Mouse (Mus musculus) brain, embryonic 14.5 days (tissue): Measurements from ENCODE around the gene Hoxd10. TPM values are rescaled to one million over a fixed set of nuclear protein-coding genes. Genes with fewer than 3 reads are reported as not detected.

ENCODE experiments used
- DNase-seq: peaks from one replicate; pipeline ENCODE4 v3.0.0-alpha.2; 2011; ENCODE audit warnings: low read depth
- CTCF ChIP-seq: fragments of 200-500 bp; IDR thresholded peaks from 2 replicates; pipeline ENCODE4 v1.5.1; 2012; ENCODE audit warnings: inconsistent platforms, mild to moderate bottlenecking, moderate library complexity, borderline replicate concordance; ENCODE audit not compliant: insufficient read depth, insufficient read length; ENCODE audit errors: extremely low read depth
- POLR2A ChIP-seq: fragments of 200-500 bp; IDR thresholded peaks from 2 replicates; pipeline ENCODE4 v1.6.1; 2012; ENCODE audit warnings: mild to moderate bottlenecking, inconsistent platforms, borderline replicate concordance; ENCODE audit not compliant: poor library complexity, insufficient read depth, insufficient read length, severe bottlenecking; ENCODE audit errors: extremely low read depth
- polyA plus RNA-seq: library from polyadenylated mRNA; depleted of rRNA; stranded (reverse); fragments of >200 nt; gene quantifications from 2 replicates; pipeline ENCODE4 v1.2.3, GENCODE M21; 2012; rRNA removed

Hoxd10 gene
- polyA plus RNA-seq, 1 experiment = 0.04 TPM

GRCm38 (mm10) chr2:74741979-74742277, 50.2 kb downstream of the Hoxd10 start:
- no peak for DNase-seq
- no peak for TF ChIP-seq POLR2A
- no peak for TF ChIP-seq CTCF

Other genes with a start within 250 kb of the Hoxd10 start
- 29.8 and 32.9 TPM in 2 replicates for gene Lnpk, start 112.5 kb upstream of the Hoxd10 start, polyA plus RNA-seq
- 1.7 and 4.6 TPM in 2 replicates for gene Evx2, start 32.4 kb upstream of the Hoxd10 start, polyA plus RNA-seq
- 0.16 and 0.25 TPM in 2 replicates for gene Hoxd13, start 23.6 kb upstream of the Hoxd10 start, polyA plus RNA-seq
- 0.05 TPM in 1 of 2 replicates, not detected in the other for gene Hoxd12, start 16.9 kb upstream of the Hoxd10 start, polyA plus RNA-seq
- 0.05 TPM in 1 of 2 replicates, not detected in the other for gene Hoxd11, start 12.4 kb upstream of the Hoxd10 start, polyA plus RNA-seq
- gene Hoxd9, start 5.8 kb downstream of the Hoxd10 start, polyA plus RNA-seq = 0.19 and 0.36 TPM in 2 replicates
- 0.73 and 1.6 TPM in 2 replicates for gene Hoxd8, start 12.7 kb downstream of the Hoxd10 start, polyA plus RNA-seq
- gene Hoxd3, start 20.0 kb downstream of the Hoxd10 start, polyA plus RNA-seq = 9.6 and 47.4 TPM in 2 replicates
- 0.81 and 5.5 TPM in 2 replicates for gene Hoxd4, start 20.0 kb downstream of the Hoxd10 start, polyA plus RNA-seq
- gene Gm28230, start 34.8 kb downstream of the Hoxd10 start, polyA plus RNA-seq = 0.44 and 1.7 TPM in 2 replicates
- gene Hoxd1, start 71.1 kb downstream of the Hoxd10 start, polyA plus RNA-seq = 0.34 and 1.3 TPM in 2 replicates
- 75.7 and 84.2 TPM in 2 replicates for gene Mtx2, start 133.9 kb downstream of the Hoxd10 start, polyA plus RNA-seq